Mouse (Mus musculus) megakaryocyte, embryonic 14.5 days (primary cell): ENCODE data around the gene Cela2a.

Experiments
- FLI1 ChIP-seq: IDR thresholded peaks from 2 replicates; pipeline ENCODE4 v1.6.1; 2012; ENCODE audit warnings: low read length, inconsistent platforms, mixed read lengths
- GATA1 ChIP-seq: IDR thresholded peaks from 3 replicates; pipeline ENCODE4 v1.6.1; 2012; ENCODE audit warnings: mixed read lengths, low read length, inconsistent platforms, borderline replicate concordance

DNA sequence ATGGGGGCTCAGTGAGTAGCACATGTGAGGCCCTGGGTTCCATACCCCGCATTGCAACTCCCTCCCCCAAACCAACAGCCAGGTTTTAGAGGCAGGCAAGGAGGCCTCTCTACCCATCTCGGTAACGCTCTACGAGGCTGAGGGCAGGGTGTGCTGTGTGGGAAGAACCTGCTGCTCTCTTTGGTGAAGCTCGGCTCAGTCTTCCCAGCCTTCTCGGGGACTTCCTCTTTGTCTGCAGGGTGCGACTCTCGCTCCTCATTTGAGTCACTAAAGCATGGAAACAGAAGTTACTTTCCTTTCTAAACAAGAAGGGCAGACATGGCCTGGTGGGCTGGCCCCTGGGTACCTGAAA lies 59.7 kb downstream of the Cela2a start:
- TF ChIP-seq GATA1 (no peak), FLI1 (no peak)
